Mouse (Mus musculus) heart, embryonic 16.5 days (tissue): ENCODE data around the gene Gucy1b2. TPM values are rescaled to one million over a fixed set of nuclear protein-coding genes. Genes with fewer than 3 reads are reported as not detected.

ENCODE experiments used
- ATAC-seq: fragments of 200-750 bp; cut with Nextera tagmentation; replicated peaks from 2 replicates; pipeline ENCODE4 v1.8.0; 2017; ENCODE audit warnings: moderate number of reproducible peaks; ENCODE audit not compliant: insufficient read depth, low FRiP score; ENCODE audit errors: extremely low read depth
- H3K27ac ChIP-seq: fragments of 300-500 bp; sonication (generic); 2 replicates; pipeline ENCODE4 v1.5.1; 2014; ENCODE audit warnings: mild to moderate bottlenecking, low read length, control low read depth, moderate library complexity
- H3K27me3 ChIP-seq: fragments of 300-500 bp; sonication (generic); 2 replicates; pipeline ENCODE4 v1.6.1; 2014; ENCODE audit warnings: low read length, mixed read lengths; ENCODE audit not compliant: control insufficient read depth, insufficient read depth
- H3K36me3 ChIP-seq: fragments of 300-500 bp; sonication (generic); 2 replicates; pipeline ENCODE4 v1.6.1; 2014; ENCODE audit not compliant: control insufficient read depth, insufficient read depth
- H3K4me1 ChIP-seq: fragments of 300-500 bp; sonication (generic); 2 replicates; pipeline ENCODE4 v1.6.1; 2014; ENCODE audit warnings: low read length, mixed read lengths; ENCODE audit not compliant: control insufficient read depth, insufficient read depth
- H3K4me2 ChIP-seq: fragments of 300-500 bp; sonication (generic); 2 replicates; pipeline ENCODE4 v1.6.1; 2014; ENCODE audit warnings: low read depth, mild to moderate bottlenecking, control low read depth, low read length
- H3K4me3 ChIP-seq: fragments of 300-500 bp; sonication (generic); 2 replicates; pipeline ENCODE4 v1.5.1; 2014; ENCODE audit warnings: mild to moderate bottlenecking, control low read depth, low read length
- H3K9ac ChIP-seq: fragments of 300-500 bp; sonication (generic); 2 replicates; pipeline ENCODE4 v1.6.1; 2014; ENCODE audit warnings: low read length, control low read depth
- H3K9me3 ChIP-seq: fragments of 300-500 bp; sonication (generic); replicated peaks from 2 replicates; pipeline ENCODE4 v1.6.1; 2016; ENCODE audit warnings: low read length; ENCODE audit not compliant: control insufficient read depth
- WGBS: fragments of 180-500 bp; shearing (Covaris S2); extraction: QIAGEN DNeasy Blood & Tissue Kit; methylation state at CpG from one replicate; pipeline ENCODE4 v1.1.7; 2014; 5-methylcytosine and 5-hydroxymethylcytosine counted together
- polyA plus RNA-seq: library from polyadenylated mRNA; unstranded; fragments of >200 nt; fragmentation: Nextera tagmentation; extraction: Ambion mirVana; gene quantifications from 2 replicates; pipeline ENCODE4 v1.2.1, GENCODE M21; 2015

Gucy1b2 gene
- polyA plus RNA-seq, 1 experiment from 2014 or later = 0.17 TPM

GRCm38 (mm10) chr14:62389064-62389728, 66.9 kb downstream of the Gucy1b2 start:
- Histone ChIP-seq H3K9ac (no peak overlapping the region), H3K27me3 (no peaks in the 10 kb centered on the region), H3K9me3 (no peaks in the 10 kb centered on the region), H3K4me1 (peaks cover 5% of the 10 kb centered on the region), H3K4me3 (no peak overlapping the region), H3K4me2 (no peak overlapping the region), H3K27ac (no peak overlapping the region), H3K36me3 (no peaks in the 10 kb centered on the region)
- ATAC-seq = no peak; the same call in 1 of the 2 replicates
- 58% methylated on average over 6 of the region's 6 CpGs for WGBS

- Histone ChIP-seq H3K4me1 (no peaks in the 10 kb centered on the region), H3K4me3 (no peak overlapping the region), H3K4me2 (no peak overlapping the region), H3K36me3 (no peaks in the 10 kb centered on the region), H3K27me3 (no peaks in the 10 kb centered on the region), H3K9ac (no peak overlapping the region), H3K9me3 (no peaks in the 10 kb centered on the region), H3K27ac (no peak overlapping the region)
- ATAC-seq = no peak
- 82% methylated on average over 3 of the region's 3 CpGs for WGBS
Measured at GRCm38 (mm10) chr14:62383786-62384299, 72.2 kb downstream of the Gucy1b2 start.

- no peak for ATAC-seq
- Histone ChIP-seq H3K9ac (no peak overlapping the region), H3K4me3 (no peak overlapping the region), H3K27ac (no peak overlapping the region), H3K4me2 (no peak overlapping the region), H3K9me3 (no peaks in the 10 kb centered on the region), H3K4me1 (no peaks in the 10 kb centered on the region), H3K36me3 (no peaks in the 10 kb centered on the region), H3K27me3 (no peaks in the 10 kb centered on the region)
- WGBS = 76% methylated on average over 3 of the region's 3 CpGs
Measured at GRCm38 (mm10) chr14:62383109-62383508, 73.0 kb downstream of the Gucy1b2 start.

- Histone ChIP-seq H3K9ac (no peak overlapping the region), H3K36me3 (no peaks in the 10 kb centered on the region), H3K4me1 (peaks cover 9% of the 10 kb centered on the region; the same call in 1 of the 2 replicates), H3K4me3 (no peak overlapping the region), H3K9me3 (no peaks in the 10 kb centered on the region; the same call in 1 of the 2 replicates), H3K4me2 (no peak overlapping the region), H3K27me3 (no peaks in the 10 kb centered on the region), H3K27ac (no peak overlapping the region)
- WGBS = 64% methylated on average over 6 of the region's 6 CpGs
- no peak for ATAC-seq
Measured at GRCm38 (mm10) chr14:62380606-62381005, 75.5 kb downstream of the Gucy1b2 start.

- Histone ChIP-seq H3K4me1 (peaks cover 19% of the 10 kb centered on the region), H3K9me3 (no peaks in the 10 kb centered on the region; the same call in 1 of the 2 replicates), H3K9ac (no peak overlapping the region), H3K4me2 (no peak overlapping the region), H3K27ac (no peak overlapping the region), H3K4me3 (no peak overlapping the region), H3K27me3 (no peaks in the 10 kb centered on the region), H3K36me3 (no peaks in the 10 kb centered on the region)
- 92% methylated on average over 2 of the region's 2 CpGs for WGBS
- no peak for ATAC-seq
Measured at GRCm38 (mm10) chr14:62379391-62379790, 76.7 kb downstream of the Gucy1b2 start.

DNA sequence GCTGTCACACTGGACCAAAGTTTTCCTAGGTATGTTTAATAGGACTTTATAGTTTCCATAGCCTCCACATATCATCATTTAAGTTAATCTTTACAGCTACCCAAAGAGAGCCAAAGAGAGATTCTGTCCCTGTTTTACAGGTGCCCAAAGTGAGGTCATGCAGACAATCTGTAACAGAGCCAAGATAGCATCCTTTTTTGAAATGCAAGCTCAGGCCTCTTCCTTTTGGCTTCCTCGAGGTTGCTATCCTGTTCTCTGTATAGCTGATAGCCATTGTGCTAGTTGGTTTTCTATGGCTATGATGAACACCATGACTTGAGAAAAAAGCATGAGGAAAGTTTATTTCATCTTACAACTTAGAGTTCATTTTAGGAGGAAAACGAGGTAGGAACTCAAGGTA, 80.0 kb downstream of the Gucy1b2 start:
- H3K4me2 ChIP-seq = no peak overlapping the region
- WGBS = 52% methylated on average over 2 of the region's 2 CpGs
- no peak; the same call in 1 of the 2 replicates for ATAC-seq
- no peak overlapping the region for H3K9ac ChIP-seq
- no peaks in the 10 kb centered on the region; the same call in 1 of the 2 replicates for H3K9me3 ChIP-seq
- H3K36me3 ChIP-seq = no peaks in the 10 kb centered on the region
- no peak overlapping the region for H3K4me3 ChIP-seq
- no peaks in the 10 kb centered on the region for H3K27me3 ChIP-seq
- peaks cover 33% of the 10 kb centered on the region for H3K4me1 ChIP-seq
- peak overlapping the region; percentile 40 for H3K27ac ChIP-seq

DNA sequence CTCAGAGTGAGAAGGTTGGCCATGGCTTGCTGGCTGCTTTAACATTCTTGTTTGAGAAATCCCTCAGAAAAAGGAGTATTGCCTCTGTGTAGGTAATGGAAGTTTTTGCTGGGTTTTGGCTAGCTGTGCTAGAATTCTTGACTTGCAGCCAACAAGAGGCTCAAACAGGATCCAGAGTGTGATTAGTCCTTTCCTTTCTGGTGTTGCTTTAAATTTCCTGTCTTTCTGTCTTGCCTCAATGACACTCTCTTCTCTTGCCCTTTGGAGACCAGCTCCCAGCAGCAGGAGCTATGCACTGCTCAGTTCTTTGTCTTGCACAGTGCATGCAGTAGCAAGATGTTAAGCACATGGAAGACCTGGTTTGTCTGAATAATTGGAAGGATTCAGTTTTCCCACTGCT, 80.4 kb downstream of the Gucy1b2 start:
- no peak overlapping the region for H3K4me3 ChIP-seq
- peak overlapping the region; percentile 40 for H3K27ac ChIP-seq
- peaks cover 33% of the 10 kb centered on the region for H3K4me1 ChIP-seq

DNA sequence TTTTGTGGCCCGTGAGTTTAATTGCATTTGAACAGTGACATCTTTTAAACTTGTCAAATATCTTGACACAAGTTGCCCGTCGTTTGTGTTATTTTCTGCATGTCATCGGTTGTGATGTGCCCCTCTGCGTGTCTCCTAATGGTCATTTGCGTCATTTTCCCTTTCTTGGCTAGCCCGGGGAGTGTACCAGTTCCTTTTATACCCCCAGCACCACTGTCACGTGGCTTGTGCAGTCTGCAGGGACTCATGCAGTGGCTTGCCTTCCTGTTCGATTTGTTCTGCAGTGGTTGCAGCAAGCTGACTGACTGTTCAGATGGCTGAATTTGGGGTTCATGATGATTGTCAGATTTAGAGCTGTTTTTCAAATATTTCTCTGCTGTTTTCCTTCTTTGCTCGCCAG, 82.1 kb downstream of the Gucy1b2 start:
- WGBS = 42% methylated on average over 10 of the region's 10 CpGs
- Histone ChIP-seq H3K4me2 (peak overlapping the region; percentile 32), H3K27ac (peak overlapping the region; percentile 62), H3K9ac (no peak overlapping the region), H3K4me3 (no peak overlapping the region), H3K4me1 (peaks cover 33% of the 10 kb centered on the region), H3K36me3 (no peaks in the 10 kb centered on the region), H3K27me3 (no peaks in the 10 kb centered on the region), H3K9me3 (no peaks in the 10 kb centered on the region; the same call in 1 of the 2 replicates)
- ATAC-seq = no peak

More for the DNA sequence above, 80.4 kb downstream of the Gucy1b2 start:
- Histone ChIP-seq H3K4me2 (no peak overlapping the region), H3K36me3 (no peaks in the 10 kb centered on the region), H3K9me3 (no peaks in the 10 kb centered on the region; the same call in 1 of the 2 replicates), H3K9ac (no peak overlapping the region), H3K27me3 (no peaks in the 10 kb centered on the region)
- peak; percentile 86 for ATAC-seq

DNA sequence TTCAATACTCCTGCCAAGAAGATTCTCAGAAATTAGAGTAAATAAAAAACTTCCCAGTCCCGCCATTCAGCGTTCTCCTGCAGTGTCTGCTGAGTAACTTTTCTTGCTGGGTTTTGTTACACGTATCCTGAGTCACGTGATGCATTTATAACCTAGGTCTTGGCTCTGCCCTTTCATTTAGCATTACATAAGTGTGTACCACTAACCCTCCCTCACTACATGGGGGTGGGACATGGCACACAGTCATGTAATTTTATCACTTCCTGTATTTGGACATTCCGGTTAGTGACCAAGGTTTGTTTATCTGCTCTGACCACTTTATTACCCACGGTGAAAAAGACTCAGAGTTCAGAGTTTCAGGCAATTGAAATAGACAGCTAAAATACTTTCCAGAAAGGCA, 85.3 kb downstream of the Gucy1b2 start:
- Histone ChIP-seq H3K4me1 (peaks cover 26% of the 10 kb centered on the region), H3K27me3 (no peaks in the 10 kb centered on the region), H3K4me2 (no peak overlapping the region), H3K9me3 (no peaks in the 10 kb centered on the region), H3K9ac (no peak overlapping the region), H3K36me3 (peaks cover 12% of the 10 kb centered on the region), H3K4me3 (no peak overlapping the region), H3K27ac (peak overlapping the region; percentile 47)
- no peak for ATAC-seq
- WGBS = 50% methylated on average over 6 of the region's 6 CpGs
